Mouse (Mus musculus) B cell, adult 67 days (primary cell): ENCODE results near the gene Rbbp9. TPM values are rescaled to one million over a fixed set of nuclear protein-coding genes. Genes with fewer than 3 reads are reported as not detected.

Source experiments
- total RNA-seq, 2 experiments: library from RNA; stranded (reverse); gene quantifications; 4 replicates each; pipeline ENCODE4 v1.2.4; 2023

Rbbp9 gene
- total RNA-seq, result 1 to 10 TPM; 5.5 to 6.4 TPM

GRCm38 (mm10) chr2:144550529-144550928 lies at the start of gene Rbbp9:
Gene Rbbp9, minus strand, starts transcription at chr2:144550869.

GRCm38 (mm10) chr2:144599831-144600687 lies 49.4 kb upstream of the Rbbp9 start, which contains the start of gene Dtd1:
Gene Dtd1, plus strand, starts transcription at chr2:144599897.

DNA sequence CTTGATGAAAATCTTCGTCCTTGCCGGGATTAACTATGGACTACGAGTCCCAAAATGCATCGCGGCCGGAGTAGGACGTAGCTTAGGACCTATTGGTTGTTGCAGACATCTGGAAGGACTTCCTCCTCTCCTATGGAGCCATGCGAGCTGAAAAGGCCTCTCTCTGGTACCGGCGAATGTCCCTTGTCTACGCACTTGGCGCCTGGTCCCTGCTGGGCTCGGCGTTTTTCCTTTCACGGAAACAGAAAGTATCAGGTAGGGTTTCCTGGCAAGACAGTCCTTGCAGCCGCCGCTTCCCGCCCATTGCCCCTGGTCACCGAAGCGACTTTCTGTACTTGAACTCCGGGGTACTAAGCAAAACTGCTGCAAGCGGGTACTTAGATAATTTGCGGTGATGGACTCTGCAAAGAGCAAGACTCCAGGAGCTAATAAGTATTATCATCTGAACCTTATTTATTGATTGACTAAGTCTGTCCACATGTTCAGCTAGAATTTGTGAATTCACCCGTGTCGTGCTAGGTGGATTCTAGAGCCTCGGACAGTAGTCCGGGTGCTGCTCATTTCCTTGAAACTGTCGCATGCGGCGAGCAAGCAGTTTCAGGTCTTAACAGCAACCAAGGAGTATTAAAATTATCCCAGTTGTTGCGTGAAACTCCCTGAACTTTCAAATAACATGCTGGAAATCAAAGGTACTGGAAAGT lies 43.4 kb upstream of the Rbbp9 start, which contains the start of gene Smim26:
Gene Smim26 (plus strand): TSS at position 104 of the 701 bp plus-strand sequence.

GRCm38 (mm10) chr2:144555820-144556552 lies 5.3 kb upstream of the Rbbp9 start, which contains the start of gene Sec23b:
Gene Sec23b, plus strand, starts transcription at chr2:144556229.

DNA sequence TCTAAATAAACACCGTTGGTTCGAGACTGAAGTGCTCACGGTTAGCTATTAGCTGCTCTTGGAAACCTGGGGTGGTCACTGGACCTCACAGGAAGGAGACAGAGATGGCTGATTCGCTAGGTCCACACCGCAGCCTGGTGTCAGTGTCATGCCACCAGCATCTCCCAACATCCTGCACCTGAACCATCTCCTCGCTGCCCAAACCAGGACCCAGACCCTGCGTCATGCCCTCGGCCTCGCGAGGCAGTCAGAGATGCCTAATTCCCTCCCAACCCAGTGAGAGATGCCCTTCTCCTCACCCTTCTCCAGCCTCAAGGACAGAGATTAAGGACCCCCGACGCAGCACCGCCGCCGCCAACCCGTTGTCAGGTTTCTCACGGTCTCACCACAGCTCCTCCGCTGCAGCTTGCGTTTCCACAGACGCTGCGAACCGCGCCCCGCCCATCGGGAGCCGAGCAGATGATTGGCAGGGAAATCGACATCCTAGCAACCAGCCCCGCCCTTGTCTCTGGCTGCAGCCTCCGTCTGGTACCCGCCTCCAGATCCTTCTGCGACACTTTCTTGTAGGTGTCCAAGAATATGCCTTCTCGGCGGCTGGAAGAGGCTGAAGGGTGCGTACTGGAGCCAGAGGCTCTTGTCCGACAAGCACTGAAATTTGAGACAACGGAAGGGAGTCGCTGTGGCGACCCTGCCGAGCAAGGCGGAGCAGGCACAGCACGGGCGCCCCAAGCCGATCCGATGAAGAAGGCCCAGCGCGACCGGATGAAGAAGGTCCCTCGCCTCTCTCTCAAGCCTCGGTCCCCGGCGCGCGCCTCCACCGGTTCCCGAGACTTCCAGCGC lies 23.5 kb downstream of the Rbbp9 start, which contains the start of the genes Dzank1 and Polr3f:
Gene Dzank1 (minus strand): TSS at position 434 of the 840 bp plus-strand sequence.
Gene Polr3f (plus strand): TSS at position 738 of the 840 bp plus-strand sequence.

Other genes with a start within 250 kb of the Rbbp9 start
- not detected for gene Ovol2, start 218.7 kb downstream of the Rbbp9 start, total RNA-seq
- gene Kat14, start 181.9 kb downstream of the Rbbp9 start, total RNA-seq, result 10 to 100 TPM; 32.2 to 43.7 TPM
- 10 to 100 TPM; 12.2 to 13.3 TPM for gene Pet117, start 181.9 kb downstream of the Rbbp9 start, total RNA-seq
- gene Dzank1, start 23.5 kb downstream of the Rbbp9 start, total RNA-seq, result under 1 TPM in 1 of 2 experiments, not detected in 1; 0.26 TPM
- 10 to 100 TPM; 34.9 to 51.3 TPM for gene Polr3f, start 23.2 kb downstream of the Rbbp9 start, total RNA-seq
- gene Sec23b, start 5.4 kb upstream of the Rbbp9 start, total RNA-seq, result 10 to 100 TPM; 50.2 to 73.2 TPM
- gene Smim26, start 43.2 kb upstream of the Rbbp9 start, total RNA-seq, result 10 to 100 TPM; 10.4 to 15.0 TPM
- 10 to 100 TPM; 17.4 to 21.5 TPM for gene Dtd1, start 49.0 kb upstream of the Rbbp9 start, total RNA-seq